Mouse (Mus musculus) spleen, postnatal 14 days (tissue): ENCODE data around the gene Zfpl1.
"Not testable (repeated sequence)": the region's sequence is repeated elsewhere in the genome, so short reads cannot be mapped to it uniquely, and the experiment has no call there.

Source experiments
- DNase-seq, 2 experiments: peaks; one replicate each; pipeline ENCODE4 v3.0.0; 2021 to 2022; ENCODE audit warnings: low spot score in 2 of 2

The Zfpl1 gene

DNA sequence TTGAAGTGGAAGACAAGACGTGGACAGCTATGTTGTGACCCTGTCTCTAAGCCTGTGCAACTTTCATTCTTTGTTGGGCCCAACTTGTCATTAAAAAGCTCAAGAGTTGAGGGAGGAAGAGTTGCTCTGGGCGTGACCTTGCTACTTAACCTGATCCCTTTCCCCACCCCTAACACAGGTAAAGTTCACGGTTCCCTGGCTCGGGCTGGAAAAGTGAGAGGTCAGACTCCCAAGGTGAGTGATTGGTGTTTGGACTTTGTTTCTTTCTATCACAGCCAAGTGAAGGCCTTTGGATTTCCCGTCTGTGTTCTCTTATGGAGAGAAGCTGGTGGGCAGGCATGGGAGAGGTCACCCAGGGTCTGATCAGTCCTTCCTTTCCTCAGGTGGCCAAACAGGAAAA lies 25.8 kb downstream of the Zfpl1 start:
- DNase-seq: no peak

DNA sequence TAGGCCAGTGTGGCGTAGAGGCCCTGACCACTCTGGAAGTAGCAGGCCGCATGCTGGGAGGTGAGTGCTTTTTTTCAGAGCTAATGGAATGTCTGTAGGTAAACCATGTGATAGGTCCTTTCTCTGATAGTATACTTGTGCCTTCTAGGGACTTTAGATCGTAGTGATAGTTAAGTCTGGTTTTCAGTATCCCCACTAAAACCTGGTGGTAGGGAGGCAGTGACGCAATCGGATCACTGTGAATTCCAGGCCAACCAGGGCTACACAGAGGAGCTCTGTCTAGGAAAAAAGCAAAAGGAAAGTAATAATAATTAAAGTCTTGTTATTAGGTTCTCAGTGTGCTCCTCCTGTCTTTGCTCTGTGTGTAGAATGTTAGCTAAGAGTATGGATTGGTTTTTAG lies 26.2 kb downstream of the Zfpl1 start:
- DNase-seq: no peak

DNA sequence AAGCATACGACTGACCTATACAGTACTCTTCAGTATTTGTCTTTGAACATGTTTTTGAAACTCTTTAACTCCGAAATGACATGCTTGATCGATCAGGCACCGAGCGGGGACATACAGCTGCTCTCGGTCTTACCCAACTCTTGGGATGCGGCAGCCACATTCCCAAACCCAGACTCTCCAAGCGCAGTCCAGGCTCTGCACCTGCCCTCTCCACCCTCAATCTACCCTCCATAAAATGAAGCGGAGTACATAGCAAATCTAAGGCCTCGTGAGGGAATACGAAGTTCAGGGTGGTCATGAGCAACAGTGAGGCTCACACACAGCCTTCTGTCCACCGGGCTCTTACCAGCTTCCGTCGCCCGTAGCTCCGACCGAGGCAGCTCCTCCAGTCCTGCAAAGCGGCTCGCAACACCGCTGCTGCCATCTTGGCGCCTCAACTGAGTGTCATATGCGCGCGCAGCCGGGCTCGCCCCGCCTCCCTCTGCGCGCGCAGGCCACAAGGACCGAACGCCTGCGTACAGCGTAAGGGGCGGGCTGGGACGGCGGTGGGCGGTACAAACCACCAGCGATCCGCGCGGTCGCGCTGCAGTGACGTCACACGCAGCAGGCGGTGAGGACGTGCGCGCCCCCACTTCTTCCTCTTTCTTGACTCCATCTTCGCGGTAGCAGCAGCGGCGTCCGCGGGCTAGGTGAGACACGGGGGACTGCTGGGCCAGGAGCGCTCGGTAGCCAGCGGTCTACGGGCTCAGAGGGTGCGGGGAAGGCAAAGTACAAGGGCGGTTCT lies 27.3 kb downstream of the Zfpl1 start, which contains the start of the genes Mrpl49 and Fau:
Gene Mrpl49, minus strand, starts transcription at position 473 of the 784 bp plus-strand sequence.
Gene Fau, plus strand, starts transcription at position 532 of the 784 bp plus-strand sequence.
- DNase-seq: peak; percentile 98 to 99

DNA sequence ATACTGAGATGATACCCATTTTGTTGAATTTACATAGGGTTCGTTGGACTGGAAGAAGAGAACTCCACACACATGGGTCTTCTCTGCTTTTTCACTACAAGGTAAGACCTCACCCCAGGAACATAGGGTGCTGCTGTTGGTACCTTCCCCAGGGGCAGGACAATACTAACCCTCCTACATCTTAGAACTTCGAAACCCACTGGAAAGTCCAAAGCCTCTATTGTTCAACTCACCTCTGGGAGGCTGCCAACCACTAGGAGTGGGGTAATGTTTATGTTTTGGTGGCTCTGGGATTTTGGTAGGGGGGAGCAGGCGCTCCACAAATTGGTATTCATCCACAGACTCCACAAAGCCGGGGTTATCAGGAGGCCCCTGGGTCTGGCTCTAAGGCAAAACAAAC lies 28.1 kb downstream of the Zfpl1 start:
- no peak for DNase-seq

DNA sequence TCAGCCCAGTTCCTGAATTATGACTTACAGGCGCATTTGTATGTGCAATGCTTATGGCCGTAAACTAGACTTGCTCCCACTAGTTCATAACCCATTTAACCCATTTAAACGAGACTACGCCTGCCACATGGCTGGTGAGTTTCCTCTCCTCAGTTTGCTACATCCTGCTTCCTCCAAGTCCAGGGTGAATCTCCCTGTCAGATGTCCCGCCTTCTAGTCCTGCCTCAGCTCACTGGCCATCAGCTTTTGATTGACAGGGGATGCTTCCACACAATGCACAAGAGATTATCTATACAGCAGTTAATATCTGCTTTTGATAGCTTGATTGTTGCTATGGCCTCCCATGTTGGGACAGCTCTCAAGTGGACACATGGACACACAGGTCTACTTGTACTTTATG lies 30.5 kb downstream of the Zfpl1 start:
- DNase-seq: no peak

DNA sequence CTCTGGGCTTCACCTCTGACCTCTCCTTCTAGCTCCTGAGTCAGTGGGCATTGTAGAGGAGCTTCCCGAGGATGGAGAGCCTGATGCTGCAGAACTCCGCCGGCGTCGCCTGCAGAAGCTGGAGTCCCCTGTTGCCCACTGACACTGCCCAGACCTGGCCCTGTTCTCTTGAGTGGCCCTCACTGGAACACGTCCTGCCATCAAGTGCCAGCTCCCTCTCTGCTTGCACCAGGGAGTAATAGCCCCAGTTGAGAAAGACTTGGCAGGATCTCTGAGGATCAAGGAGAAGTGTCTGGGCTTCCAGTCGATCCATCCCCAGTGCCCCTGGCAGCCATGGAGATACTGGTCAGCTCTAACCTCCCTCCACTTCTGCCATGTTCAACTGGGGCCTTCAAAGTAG lies 32.2 kb downstream of the Zfpl1 start:
- no peak for DNase-seq

DNA sequence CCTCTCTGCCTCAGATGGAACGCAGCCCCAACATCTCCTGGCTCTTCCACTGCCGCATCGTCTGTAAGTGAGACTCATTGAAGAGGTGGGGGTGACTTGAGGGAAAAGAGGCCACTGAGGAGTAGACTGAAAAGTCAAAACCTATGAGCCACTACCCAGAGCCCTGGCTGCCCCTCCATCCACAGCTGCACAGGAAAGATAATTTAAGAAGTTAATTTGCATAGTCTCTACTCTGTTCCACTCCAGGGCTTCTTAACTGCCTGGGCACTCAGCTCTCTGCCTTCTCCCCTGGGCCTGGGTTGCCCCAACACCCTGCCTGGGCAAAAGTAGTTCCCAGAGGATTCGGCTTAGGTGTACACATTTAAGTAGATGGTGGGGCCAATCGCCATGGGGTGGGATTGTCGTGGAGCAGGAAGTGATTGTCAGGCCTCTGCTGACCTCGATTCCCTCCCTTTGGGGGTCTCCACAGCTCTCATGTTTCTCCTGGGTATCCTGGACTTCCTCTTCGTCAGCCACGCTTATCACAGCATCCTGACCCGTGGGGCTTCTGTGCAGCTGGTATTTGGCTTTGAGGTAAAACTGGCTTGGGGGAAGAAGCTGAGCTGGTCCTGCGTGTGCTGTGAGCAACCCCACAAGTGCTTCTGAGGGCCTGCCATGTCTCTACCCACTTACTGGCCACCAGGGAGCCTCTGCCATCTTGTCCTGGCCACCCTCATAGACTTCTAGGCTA lies 35.9 kb downstream of the Zfpl1 start:
- DNase-seq: peak in 1 of 2 experiments; percentile 43

DNA sequence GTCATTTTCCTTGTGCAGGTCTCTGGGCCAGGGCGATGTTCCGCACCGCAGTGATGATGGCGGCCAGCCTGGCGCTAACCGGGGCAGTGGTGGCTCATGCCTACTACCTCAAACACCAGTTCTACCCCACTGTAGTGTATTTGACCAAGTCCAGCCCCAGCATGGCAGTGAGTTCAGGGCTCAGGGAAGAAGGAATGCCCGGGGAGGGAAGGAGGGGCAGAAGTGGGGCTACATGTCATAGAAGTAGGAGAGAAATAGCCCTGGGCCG lies 36.9 kb downstream of the Zfpl1 start:
- no peak for DNase-seq

DNA sequence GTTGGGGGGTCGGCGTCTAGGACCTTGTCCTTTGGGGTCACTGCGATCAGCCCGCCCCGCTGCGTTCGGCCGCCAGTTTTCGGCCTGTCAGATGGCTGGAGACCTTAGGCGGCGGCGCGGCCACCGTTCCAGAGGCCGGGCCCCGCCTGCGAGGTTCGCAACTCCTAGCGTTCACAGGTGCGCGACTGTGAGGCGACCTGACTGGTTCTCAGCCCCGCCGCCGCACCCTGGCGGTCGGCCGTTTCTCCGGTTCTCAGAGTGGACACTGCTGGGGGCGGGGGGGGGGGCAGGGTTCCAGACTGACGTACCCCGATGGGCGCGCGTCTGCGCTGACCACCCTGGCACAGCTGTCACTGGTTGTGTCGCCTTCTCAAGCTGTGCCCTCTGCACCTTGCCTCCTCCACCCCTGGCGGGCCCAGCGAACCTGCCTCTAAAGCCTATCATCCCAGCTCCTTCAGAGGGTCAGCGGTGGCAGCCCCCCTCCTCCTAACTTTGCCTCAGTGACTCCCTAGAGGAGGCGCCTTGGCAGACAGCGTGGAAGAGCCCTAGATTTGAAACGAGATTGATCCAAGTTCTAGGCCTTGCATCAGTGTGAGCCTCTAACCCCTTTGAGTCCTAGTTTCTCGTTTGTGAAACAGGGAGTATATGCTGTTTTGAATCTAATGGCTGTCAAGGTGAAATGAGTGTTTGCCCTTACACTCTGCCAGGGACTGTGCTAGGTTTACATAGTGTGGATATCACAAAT lies 37.4 kb downstream of the Zfpl1 start:
- DNase-seq: no peak

DNA sequence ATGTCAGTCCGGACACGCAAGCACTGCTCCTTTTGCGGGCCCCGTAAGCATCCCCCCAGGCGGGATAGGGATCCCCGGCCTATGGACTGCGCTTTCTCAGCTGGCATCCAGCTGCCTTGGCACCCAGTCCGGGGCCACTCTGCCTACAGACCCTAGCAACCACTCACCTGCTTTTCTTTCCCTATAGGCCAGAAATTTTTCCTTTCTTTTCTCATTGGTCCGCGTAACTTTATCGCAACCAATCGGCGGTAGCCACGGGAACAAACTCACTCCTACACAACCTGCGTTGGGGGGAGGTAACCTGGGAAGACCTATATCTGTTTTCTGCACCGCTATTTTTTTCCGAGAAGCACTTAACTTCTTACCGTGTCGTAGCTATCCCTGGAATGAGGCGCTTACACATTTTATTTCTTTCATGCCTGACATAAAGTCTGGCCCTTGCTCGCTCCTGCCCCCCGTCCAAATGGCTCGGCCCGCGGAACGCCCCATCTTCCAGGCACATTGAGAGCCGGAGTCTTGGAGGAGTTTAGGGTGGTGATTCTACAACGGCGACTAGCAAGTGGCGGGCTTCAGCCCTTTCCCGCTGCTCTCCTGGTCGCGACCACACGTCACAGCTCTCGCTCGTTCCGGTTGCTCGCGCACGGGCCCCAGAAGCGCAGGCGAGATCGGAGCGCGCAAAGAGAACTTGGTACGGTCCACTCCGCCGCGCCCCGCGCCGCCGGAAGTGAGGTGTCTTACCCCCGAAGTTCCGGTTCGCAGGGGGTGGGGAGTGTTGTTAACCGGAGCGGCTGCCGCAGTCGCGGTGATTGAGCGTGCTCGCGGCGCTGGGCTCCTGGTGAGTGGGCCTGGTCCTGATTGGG lies 38.2 kb downstream of the Zfpl1 start, which contains the start of gene Syvn1:
Gene Syvn1, plus strand, starts transcription at position 283 of the 860 bp plus-strand sequence.
- DNase-seq: peak; percentile 83 to 86

DNA sequence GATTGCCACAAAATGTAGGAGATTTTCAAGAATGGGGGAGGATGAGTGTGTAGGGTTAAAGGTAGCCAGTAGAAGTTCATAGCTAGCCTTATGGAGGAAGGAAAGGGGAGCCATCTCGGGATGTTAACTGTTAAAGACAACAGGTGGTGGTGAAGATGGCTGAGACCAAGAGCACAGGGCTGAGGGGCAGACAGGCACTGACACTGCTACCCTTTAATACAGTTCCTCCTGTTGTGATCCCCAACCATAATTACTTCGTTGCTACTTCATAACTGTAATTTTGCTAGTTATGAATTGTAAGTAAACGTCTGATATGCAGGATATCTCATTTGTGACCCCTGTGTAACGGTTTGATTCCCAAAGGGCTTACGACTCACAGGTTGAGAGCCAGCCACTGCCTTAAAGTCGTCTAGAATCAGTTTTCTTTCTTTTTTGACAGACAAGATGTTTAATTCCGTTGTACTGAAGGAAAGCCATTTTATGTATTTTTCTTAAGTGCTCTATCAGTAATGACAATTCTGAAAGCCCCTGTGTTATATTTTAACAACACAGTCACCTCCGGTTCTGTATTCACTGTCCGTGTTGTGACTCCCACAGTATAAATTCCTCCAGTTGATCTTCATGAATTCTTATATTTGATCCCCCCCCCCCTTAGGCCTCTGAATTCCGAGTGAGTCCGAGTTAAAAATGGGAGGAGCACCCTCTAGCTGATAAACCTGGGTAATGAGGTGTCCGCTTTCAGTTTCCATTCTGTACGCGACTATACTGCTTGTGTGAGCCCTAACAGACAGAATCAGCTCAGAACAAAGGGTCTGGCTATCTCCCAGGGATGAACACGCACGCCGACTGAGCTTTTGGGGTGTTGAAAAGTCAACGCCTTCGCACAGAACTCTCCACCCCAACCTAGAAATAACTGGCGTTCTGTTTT lies 39.1 kb downstream of the Zfpl1 start:
- no peak for DNase-seq

DNA sequence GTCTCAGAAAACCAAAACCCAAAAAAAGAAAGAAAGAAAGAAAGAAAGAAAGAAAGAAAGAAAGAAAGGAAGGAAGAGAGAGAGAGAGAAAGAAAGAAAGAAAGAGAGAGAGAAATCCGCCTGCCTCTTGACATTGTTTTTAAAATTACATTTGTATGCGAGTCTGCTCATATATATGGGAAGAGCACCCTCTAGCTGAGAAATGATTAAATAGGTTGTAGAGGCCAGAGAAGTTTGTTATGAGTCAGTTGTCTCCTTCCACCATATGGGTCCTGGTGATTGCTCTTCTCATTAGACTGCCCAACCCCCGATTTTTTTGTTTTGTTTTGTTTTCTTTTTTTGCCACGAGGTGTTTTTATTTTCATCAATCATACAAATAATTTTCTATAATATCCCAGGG lies 40.7 kb downstream of the Zfpl1 start:
- not testable (repeated sequence) for DNase-seq

DNA sequence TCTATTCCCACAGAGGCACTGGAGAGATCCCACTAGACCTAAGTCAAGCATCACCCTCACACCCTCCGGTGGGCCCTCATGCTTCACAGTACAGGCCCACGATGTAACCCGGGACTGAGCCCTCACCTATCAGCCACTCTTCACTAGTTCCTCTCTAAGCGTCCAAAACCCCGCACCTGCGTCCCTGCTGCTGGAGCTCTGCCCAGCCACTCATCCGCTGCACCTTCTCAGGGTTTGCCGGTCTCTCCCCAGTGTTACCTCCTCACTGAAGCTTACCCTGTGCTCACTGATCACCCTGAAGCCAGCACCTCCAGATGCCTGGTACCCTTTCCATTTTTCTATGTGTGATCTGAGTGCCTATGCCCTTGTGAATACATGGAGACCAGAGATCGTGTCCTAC lies 42.5 kb downstream of the Zfpl1 start:
- no peak for DNase-seq

DNA sequence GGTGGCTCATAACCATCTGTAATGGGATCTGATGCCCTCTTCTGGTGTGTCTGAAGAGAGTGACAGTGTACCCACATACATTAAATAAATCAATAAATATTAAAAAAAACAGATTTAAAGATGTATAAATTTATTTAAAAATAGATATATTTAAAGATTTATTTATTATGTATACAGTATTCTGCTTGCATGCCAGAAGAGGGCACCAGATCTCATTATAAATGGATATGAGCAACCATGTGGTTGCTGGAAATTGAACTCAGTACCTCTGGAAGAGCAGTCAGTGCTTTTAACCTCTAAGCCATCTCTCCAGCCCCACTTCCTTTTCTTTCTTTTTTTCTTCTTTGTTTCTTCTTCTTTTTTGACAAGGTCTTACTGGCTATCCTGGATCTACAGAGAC lies 44.8 kb downstream of the Zfpl1 start:
- DNase-seq: no peak

DNA sequence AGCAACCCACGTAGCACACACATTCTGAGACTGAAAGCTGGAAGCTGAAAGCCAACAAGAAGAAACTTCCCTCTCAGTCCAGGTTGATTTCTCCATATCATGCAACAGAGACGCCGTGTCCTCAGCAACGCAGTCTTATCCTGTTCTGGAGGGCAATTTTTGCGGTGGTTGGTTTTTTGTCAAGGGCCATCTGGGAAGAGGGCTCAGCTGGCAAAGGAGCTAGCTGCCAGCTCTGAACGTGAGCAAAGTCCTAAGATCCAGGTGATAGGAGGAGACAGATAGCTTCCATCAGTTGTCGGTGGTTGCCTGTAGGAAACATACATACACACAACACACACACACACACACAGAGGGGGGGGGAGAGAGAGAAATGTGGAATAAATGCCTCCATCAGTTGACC lies 46.4 kb downstream of the Zfpl1 start:
- DNase-seq: no peak

DNA sequence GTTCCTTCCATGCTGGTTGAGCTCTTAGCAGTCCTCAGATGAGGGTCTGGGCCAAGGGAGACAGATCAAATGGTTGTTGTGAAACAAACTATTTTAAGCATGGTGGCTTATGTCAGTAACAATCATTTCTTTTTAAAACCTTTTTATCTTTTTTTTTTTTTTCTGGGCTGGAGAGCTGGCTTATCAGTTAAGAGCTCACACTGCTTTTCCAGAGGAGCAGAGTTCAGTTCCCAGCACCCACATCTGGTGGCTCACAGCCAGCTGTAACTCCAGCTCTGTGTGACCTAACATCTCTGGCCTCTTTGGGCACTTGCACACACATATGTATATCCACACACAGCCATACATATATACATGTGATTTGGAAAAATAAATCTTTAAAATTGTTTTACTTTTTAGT lies 47.1 kb downstream of the Zfpl1 start:
- no peak for DNase-seq

DNA sequence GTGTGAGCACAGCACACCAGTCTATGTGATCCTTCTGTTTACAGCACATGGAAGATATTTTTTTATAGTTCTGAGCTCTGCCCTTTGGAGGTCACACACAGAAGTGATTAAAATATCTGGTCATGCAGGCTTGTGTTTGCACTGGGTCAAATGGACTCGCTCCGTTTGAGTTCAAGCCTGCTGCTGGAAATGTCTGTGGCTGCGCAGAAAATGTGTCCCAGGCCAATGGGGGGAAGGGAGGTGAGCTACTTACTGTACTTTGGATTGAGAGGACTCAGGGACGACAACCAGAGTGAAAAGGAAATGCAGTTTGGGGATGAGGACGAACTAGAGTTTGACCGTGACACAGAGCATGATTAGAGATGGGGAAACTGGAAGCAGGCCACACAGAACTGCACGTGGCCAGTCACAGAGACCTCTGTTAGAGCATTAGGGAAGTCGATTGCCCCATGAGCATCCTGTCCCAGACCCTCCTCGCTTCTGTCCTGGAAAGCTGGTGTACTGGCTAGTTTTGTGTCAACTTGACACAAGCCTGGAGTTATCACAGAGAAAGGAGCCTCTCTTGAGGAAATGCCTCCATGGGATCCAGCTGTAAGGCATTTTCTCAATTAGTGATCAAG lies 48.7 kb downstream of the Zfpl1 start:
- DNase-seq: no peak
